Mouse (Mus musculus) hematopoietic stem cell, adult 5-6 weeks (primary cell): ENCODE results near the gene Sry. TPM values are rescaled to one million over a fixed set of nuclear protein-coding genes. Genes with fewer than 3 reads are reported as not detected.

Experiments
- ATAC-seq, 2 experiments: fragments of 125-278 bp in 1 of 2; replicated peaks in 1 of 2; 2 replicates each; pipeline ENCODE4 v1.8.0; 2016 to 2017; ENCODE audit warnings: inconsistent platforms in 2 of 2, mild to moderate bottlenecking in 2 of 2, moderate number of reproducible peaks in 2 of 2, low read depth in 1 of 2, moderate TSS enrichment in 1 of 2; ENCODE audit not compliant: low FRiP score in 2 of 2, poor library complexity in 2 of 2, severe bottlenecking in 2 of 2, insufficient read depth in 1 of 2, low TSS enrichment in 1 of 2
- total RNA-seq: library from RNA; stranded (forward); fragments of 172-1452, 232-1000 nt; gene quantifications from 2 replicates; pipeline ENCODE4 v1.2.3, GENCODE M21; 2017

Sry gene
- not detected in 2 replicates for total RNA-seq

DNA sequence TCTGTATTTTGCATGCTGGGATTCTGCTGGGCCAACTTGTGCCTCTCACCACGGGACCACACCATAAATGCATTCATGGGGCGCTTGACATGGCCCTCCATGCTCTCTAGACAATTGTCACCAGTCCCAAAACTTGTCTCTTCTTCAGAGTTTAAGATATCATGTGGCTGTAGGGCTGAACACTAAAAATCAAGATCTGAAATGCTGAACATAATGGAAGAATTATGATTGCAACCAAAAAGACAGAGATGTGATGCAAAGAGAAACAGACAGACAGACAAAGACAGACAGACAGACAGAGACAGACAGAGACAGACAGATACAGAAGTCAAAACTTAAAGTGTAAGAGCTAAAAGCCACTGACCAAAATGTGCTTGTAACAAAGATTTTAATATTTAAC is at the start of gene Sry:
TSS of gene Sry (minus strand) at position 101 of the 400 bp plus-strand sequence.
- ATAC-seq = no peak

Other genes starting within 250 kb of the Sry start
- not detected in 2 replicates for gene H2al2c, start 64.6 kb downstream of the Sry start, total RNA-seq
- not detected in 2 replicates for gene H2al2b, start 57.0 kb upstream of the Sry start, total RNA-seq
- gene Gm4064, start 132.5 kb upstream of the Sry start, total RNA-seq = not detected in 2 replicates
- gene Rbmy, start 167.0 kb upstream of the Sry start, total RNA-seq = not detected in 2 replicates
- gene Gm10256, start 167.0 kb upstream of the Sry start, total RNA-seq = not detected in 2 replicates
- gene Gm10352, start 237.3 kb upstream of the Sry start, total RNA-seq = not detected in 2 replicates